Mouse (Mus musculus) stomach, postnatal 0 days (tissue): Measurements from ENCODE around the gene Zdhhc13. TPM values are rescaled to one million over a fixed set of nuclear protein-coding genes. Genes with fewer than 3 reads are reported as not detected.
A peak's percentile ranks its signal among the peaks of the same experiment; 100 is the strongest.

ENCODE experiments used
- ATAC-seq: fragments of 200-750 bp; cut with Nextera tagmentation; 2 replicates; pipeline ENCODE4 v1.8.0; 2017; ENCODE audit not compliant: low FRiP score, low TSS enrichment
- DNase-seq: peaks from one replicate; pipeline ENCODE4 v3.0.0-alpha.2; 2016; ENCODE audit warnings: low spot score
- H3K27ac ChIP-seq: fragments of 300-500 bp; sonication (generic); replicated peaks from 2 replicates; pipeline ENCODE4 v1.5.1; 2014; ENCODE audit warnings: mild to moderate bottlenecking, control low read depth
- H3K27me3 ChIP-seq: fragments of 300-500 bp; sonication (generic); 2 replicates; pipeline ENCODE4 v1.6.1; 2014; ENCODE audit warnings: low read length; ENCODE audit not compliant: control insufficient read depth, insufficient read depth
- H3K36me3 ChIP-seq: fragments of 300-500 bp; sonication (generic); 2 replicates; pipeline ENCODE4 v1.6.1; 2014; ENCODE audit warnings: low read length, mixed read lengths; ENCODE audit not compliant: control insufficient read depth, insufficient read depth
- H3K4me1 ChIP-seq: fragments of 300-500 bp; sonication (generic); replicated peaks from 2 replicates; pipeline ENCODE4 v1.6.1; 2014; ENCODE audit warnings: antibody characterized with exemption; ENCODE audit not compliant: control insufficient read depth, insufficient read depth
- H3K4me2 ChIP-seq: fragments of 300-500 bp; sonication (generic); replicated peaks from 2 replicates; pipeline ENCODE4 v1.6.1; 2014; ENCODE audit warnings: low read depth, mild to moderate bottlenecking, control low read depth, moderate library complexity
- H3K4me3 ChIP-seq: fragments of 300-500 bp; sonication (generic); 2 replicates; pipeline ENCODE4 v1.5.1; 2014; ENCODE audit warnings: low read depth, low read length, control low read depth
- H3K9ac ChIP-seq: fragments of 300-500 bp; sonication (generic); 2 replicates; pipeline ENCODE4 v1.6.1; 2014; ENCODE audit warnings: mild to moderate bottlenecking, low read length, control low read depth, mixed read lengths
- H3K9me3 ChIP-seq: fragments of 300-500 bp; sonication (generic); 2 replicates; pipeline ENCODE4 v1.6.1; 2016; ENCODE audit warnings: low read length; ENCODE audit not compliant: control insufficient read depth
- CTCF ChIP-seq: IDR thresholded peaks from 2 replicates; pipeline ENCODE4 v1.5.1; 2016; ENCODE audit warnings: antibody characterized with exemption, low read depth, mild to moderate bottlenecking, moderate library complexity
- EP300 ChIP-seq: optimal IDR thresholded peaks from 2 replicates; pipeline ENCODE3; 2016; ENCODE audit warnings: antibody characterized with exemption
- WGBS: fragments of 180-500 bp; shearing (Covaris S2); extraction: QIAGEN DNeasy Blood & Tissue Kit; methylation state at CpG from one replicate; pipeline ENCODE4 v1.1.7; 2014; 5-methylcytosine and 5-hydroxymethylcytosine counted together
- polyA plus RNA-seq: library from polyadenylated mRNA; unstranded; fragments of >200 nt; fragmentation: Nextera tagmentation; extraction: Ambion mirVana; gene quantifications from 2 replicates; pipeline ENCODE4 v1.2.1, GENCODE M21; 2015

Zdhhc13 gene
- polyA plus RNA-seq, 1 experiment from 2014 or later: 34.0 TPM

GRCm38 (mm10) chr7:48791412-48791811 is 2.6 kb downstream of the Zdhhc13 start:
- TF ChIP-seq CTCF (no peak), EP300 (no peak)
- 82% methylated on average over 3 of the region's 3 CpGs for WGBS
- 0 out of 2 replicates have a peak, but pooled peaks cover 2% of the 10 kb centered on the region for H3K4me1 ChIP-seq

GRCm38 (mm10) chr7:48795130-48795529 is 6.3 kb downstream of the Zdhhc13 start:
- H3K4me1 ChIP-seq: 0 out of 2 replicates have a peak, but pooled peaks cover 2% of the 10 kb centered on the region
- no peak overlapping the region for H3K4me3 ChIP-seq
- no peaks in the 10 kb centered on the region for H3K27me3 ChIP-seq
- 76% methylated on average over 3 of the region's 3 CpGs for WGBS
- no peak for DNase-seq
- H3K36me3 ChIP-seq: no peaks in the 10 kb centered on the region; the same call in 1 of the 2 replicates
- ATAC-seq: no peak
- H3K9ac ChIP-seq: no peak overlapping the region
- H3K27ac ChIP-seq: no peak overlapping the region
- TF ChIP-seq EP300: no peak
- TF ChIP-seq CTCF: no peak
- H3K4me2 ChIP-seq: no peak overlapping the region
- no peaks in the 10 kb centered on the region for H3K9me3 ChIP-seq

More at GRCm38 (mm10) chr7:48791412-48791811, 2.6 kb downstream of the Zdhhc13 start:
- Histone ChIP-seq H3K27me3 (no peaks in the 10 kb centered on the region), H3K4me3 (no peak overlapping the region), H3K27ac (no peak overlapping the region), H3K9ac (no peak overlapping the region), H3K4me2 (no peak overlapping the region), H3K9me3 (no peaks in the 10 kb centered on the region), H3K36me3 (no peaks in the 10 kb centered on the region)
- DNase-seq (no peak), ATAC-seq (no peak)

DNA sequence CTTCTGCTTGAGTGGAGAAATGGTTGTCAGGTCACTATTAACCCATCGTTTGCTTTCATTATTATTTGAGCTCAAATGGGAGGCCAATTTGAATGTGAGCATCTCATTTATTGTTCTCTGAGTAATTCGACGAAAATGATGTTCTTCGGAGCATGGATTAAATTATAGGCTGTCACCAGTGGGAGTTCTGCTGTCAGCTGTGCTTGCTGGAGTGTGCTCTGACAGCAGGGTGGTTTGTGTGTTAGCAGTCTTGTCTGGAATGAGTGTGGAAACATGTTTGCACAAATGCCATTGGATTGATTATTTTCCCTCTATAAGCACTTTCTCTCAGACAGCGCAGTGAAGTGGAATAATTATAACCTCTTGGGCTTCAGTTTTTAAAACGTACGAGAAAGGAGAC is 14.6 kb downstream of the Zdhhc13 start:
- no peak for DNase-seq
- Histone ChIP-seq H3K9me3 (no peaks in the 10 kb centered on the region), H3K4me2 (no peak overlapping the region), H3K4me3 (no peak overlapping the region), H3K27me3 (no peaks in the 10 kb centered on the region), H3K9ac (no peak overlapping the region), H3K27ac (no peak overlapping the region), H3K36me3 (peaks cover 12% of the 10 kb centered on the region; the same call in 1 of the 2 replicates), H3K4me1 (no peaks in the 10 kb centered on the region)
- no peak for TF ChIP-seq EP300
- TF ChIP-seq CTCF: no peak
- ATAC-seq: no peak
- WGBS: 85% methylated on average over 7 of the region's 7 CpGs

DNA sequence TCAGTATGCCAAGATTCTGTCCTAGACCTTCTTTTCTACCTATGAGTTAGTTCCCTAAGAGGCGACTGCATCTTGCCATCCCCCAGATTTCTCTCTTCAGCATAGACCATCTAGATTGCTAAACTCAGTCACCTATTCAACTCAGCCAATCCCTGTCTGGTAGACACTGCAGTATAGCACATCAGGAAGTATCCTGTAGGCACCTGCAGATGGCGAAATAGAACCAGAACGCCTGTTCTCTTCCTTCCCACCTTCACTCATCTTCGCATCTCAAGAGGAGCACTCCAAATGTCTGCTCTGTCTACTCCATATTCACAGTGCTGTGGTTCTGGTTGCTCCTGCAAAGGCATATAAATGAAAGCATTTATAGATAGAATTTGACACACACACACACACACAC is 17.8 kb downstream of the Zdhhc13 start:
- no peak for DNase-seq
- Histone ChIP-seq H3K9me3 (no peaks in the 10 kb centered on the region), H3K4me3 (no peak overlapping the region), H3K27me3 (no peaks in the 10 kb centered on the region), H3K4me2 (no peak overlapping the region), H3K27ac (no peak overlapping the region), H3K9ac (no peak overlapping the region), H3K36me3 (peaks cover 17% of the 10 kb centered on the region; the same call in 1 of the 2 replicates), H3K4me1 (no peaks in the 10 kb centered on the region)
- WGBS: 84% methylated on average over 4 of the region's 4 CpGs
- ATAC-seq: no peak
- TF ChIP-seq CTCF: no peak; the same call in 1 of the 2 replicates
- TF ChIP-seq EP300: no peak

- no peak overlapping the region for H3K27ac ChIP-seq
- H3K36me3 ChIP-seq: peaks cover 14% of the 10 kb centered on the region; the same call in 1 of the 2 replicates
- H3K27me3 ChIP-seq: no peaks in the 10 kb centered on the region
- ATAC-seq (no peak), DNase-seq (no peak)
- WGBS: 93% methylated on average over 1 of the region's 1 CpGs
- no peak for TF ChIP-seq EP300
- TF ChIP-seq CTCF: no peak
- no peak overlapping the region for H3K4me3 ChIP-seq
- H3K9ac ChIP-seq: no peak overlapping the region
- H3K4me1 ChIP-seq: no peaks in the 10 kb centered on the region
- no peak overlapping the region for H3K4me2 ChIP-seq
- no peaks in the 10 kb centered on the region for H3K9me3 ChIP-seq
These were observed 21.8 kb downstream of the Zdhhc13 start for GRCm38 (mm10) chr7:48810652-48811051.

GRCm38 (mm10) chr7:48812358-48812757 is 23.6 kb downstream of the Zdhhc13 start:
- Histone ChIP-seq H3K4me1 (no peaks in the 10 kb centered on the region), H3K9ac (no peak overlapping the region), H3K4me2 (no peak overlapping the region), H3K4me3 (no peak overlapping the region), H3K36me3 (peaks cover 11% of the 10 kb centered on the region; the same call in 1 of the 2 replicates), H3K9me3 (no peaks in the 10 kb centered on the region), H3K27me3 (no peaks in the 10 kb centered on the region), H3K27ac (0 out of 2 replicates have a peak overlapping the region, but pooled peaks have one; percentile 36)
- DNase-seq (no peak), ATAC-seq (no peak)
- peak; percentile 54 for TF ChIP-seq CTCF
- no peak for TF ChIP-seq EP300
